Mouse (Mus musculus) heart, postnatal 0 days (tissue): Measurements from ENCODE around the gene Alpk1. TPM values are rescaled to one million over a fixed set of nuclear protein-coding genes. Genes with fewer than 3 reads are reported as not detected.
"Not testable (repeated sequence)": the region's sequence is repeated elsewhere in the genome, so short reads cannot be mapped to it uniquely, and the experiment has no call there.

ENCODE experiments used
- ATAC-seq: fragments of 200-750 bp; cut with Nextera tagmentation; 2 replicates; pipeline ENCODE4 v1.8.0; 2017; ENCODE audit warnings: low read depth, moderate number of reproducible peaks, moderate library complexity; ENCODE audit not compliant: insufficient read depth
- DNase-seq: peaks from one replicate; pipeline ENCODE4 v3.0.0-alpha.2; 2016; ENCODE audit warnings: low spot score
- H3K27ac ChIP-seq: fragments of 300-500 bp; sonication (generic); 2 replicates; pipeline ENCODE4 v1.5.1; 2014; ENCODE audit warnings: low read depth, mild to moderate bottlenecking
- H3K27me3 ChIP-seq: fragments of 300-500 bp; sonication (generic); 2 replicates; pipeline ENCODE4 v1.6.1; 2014; ENCODE audit warnings: low read length, mixed read lengths; ENCODE audit not compliant: control insufficient read depth, insufficient read depth
- H3K36me3 ChIP-seq: fragments of 300-500 bp; sonication (generic); replicated peaks from 2 replicates; pipeline ENCODE4 v1.6.1; 2014; ENCODE audit warnings: low read length, mixed read lengths; ENCODE audit not compliant: control insufficient read depth, insufficient read depth
- H3K4me1 ChIP-seq: fragments of 300-500 bp; sonication (generic); 2 replicates; pipeline ENCODE4 v1.6.1; 2014; ENCODE audit warnings: antibody characterized with exemption; ENCODE audit not compliant: control insufficient read depth, insufficient read depth
- H3K4me2 ChIP-seq: fragments of 300-500 bp; sonication (generic); 2 replicates; pipeline ENCODE4 v1.6.1; 2014; ENCODE audit warnings: low read depth, mild to moderate bottlenecking, low read length, moderate library complexity
- H3K4me3 ChIP-seq: fragments of 300-500 bp; sonication (generic); 2 replicates; pipeline ENCODE4 v1.5.1; 2014; ENCODE audit warnings: low read depth, low read length
- H3K9ac ChIP-seq: fragments of 300-500 bp; sonication (generic); replicated peaks from 2 replicates; pipeline ENCODE4 v1.6.1; 2014; ENCODE audit warnings: low read depth, low read length, mixed read lengths
- H3K9me3 ChIP-seq: fragments of 300-500 bp; sonication (generic); replicated peaks from 2 replicates; pipeline ENCODE4 v1.6.1; 2016; ENCODE audit warnings: low read length; ENCODE audit not compliant: control insufficient read depth
- CTCF ChIP-seq: IDR thresholded peaks from 2 replicates; pipeline ENCODE4 v1.5.1; 2016; ENCODE audit warnings: antibody characterized with exemption, control low read depth, low read depth
- EP300 ChIP-seq: IDR thresholded peaks from 2 replicates; pipeline ENCODE4 v1.6.1; 2016; ENCODE audit warnings: antibody characterized with exemption, low read depth
- WGBS: fragments of 180-500 bp; shearing (Covaris S2); extraction: QIAGEN DNeasy Blood & Tissue Kit; methylation state at CpG from one replicate; pipeline ENCODE4 v1.1.7; 2014; 5-methylcytosine and 5-hydroxymethylcytosine counted together
- polyA plus RNA-seq: library from polyadenylated mRNA; unstranded; fragments of >200 nt; fragmentation: Nextera tagmentation; extraction: Ambion mirVana; gene quantifications from 2 replicates; pipeline ENCODE4 v1.2.1, GENCODE M21; 2015
- total RNA-seq: library from RNA; depleted of rRNA; stranded (reverse); fragments of >200 nt; gene quantifications from 2 replicates; pipeline ENCODE4 v1.2.3, GENCODE M21; 2014; ENCODE audit warnings: low replicate concordance

The Alpk1 gene
- total and polyA plus RNA-seq, 2 experiments from 2014 or later = 0.55 to 1.2 TPM

- Histone ChIP-seq H3K9me3 (no peaks in the 10 kb centered on the region), H3K27me3 (peaks cover 11% of the 10 kb centered on the region; the same call in 1 of the 2 replicates), H3K9ac (peak within 1 kb of the TSS; percentile 59), H3K36me3 (no peaks in the 10 kb centered on the region), H3K4me2 (peak within 1 kb of the TSS; percentile 98), H3K4me1 (no peaks in the 10 kb centered on the region), H3K27ac (peak within 1 kb of the TSS; percentile 23), H3K4me3 (peak within 1 kb of the TSS; percentile 63)
- ATAC-seq (peak; percentile 66), DNase-seq (peak; percentile 16)
- under 1% methylated on average over 44 of the region's 44 CpGs for WGBS
- TF ChIP-seq EP300 (no peak), CTCF (no peak)
Observed at GRCm38 (mm10) chr3:127789500-127790191, 9.3 kb upstream of the Alpk1 start, which contains the start of gene Tifa. Tifa (plus strand) TSS chr3:127789805.

DNA sequence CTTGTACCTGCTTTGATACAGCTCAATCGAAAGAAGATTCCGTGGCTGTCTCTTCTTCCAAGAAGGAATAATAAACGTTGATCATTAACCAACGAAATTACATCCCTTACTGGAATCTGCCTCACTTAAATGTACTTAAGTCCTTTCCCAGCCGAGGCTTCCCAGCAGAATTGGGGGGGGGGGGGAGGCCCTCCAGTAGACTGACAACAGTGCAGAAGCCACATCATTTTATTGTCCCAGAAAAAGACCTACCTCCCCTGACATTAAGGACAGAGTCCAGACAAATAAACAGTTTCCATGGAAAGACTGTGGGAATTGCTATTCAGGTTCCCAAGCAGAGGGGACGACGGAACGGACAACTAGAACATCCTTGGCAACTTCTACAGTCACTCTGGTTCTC lies 8.6 kb upstream of the Alpk1 start:
- no peak overlapping the region for H3K4me3 ChIP-seq
- no peak overlapping the region for H3K9ac ChIP-seq
- no peak for DNase-seq
- H3K36me3 ChIP-seq = no peaks in the 10 kb centered on the region
- no peak overlapping the region for H3K4me2 ChIP-seq
- ATAC-seq = no peak
- no peaks in the 10 kb centered on the region for H3K4me1 ChIP-seq
- no peak for TF ChIP-seq EP300
- TF ChIP-seq CTCF = no peak
- H3K9me3 ChIP-seq = no peaks in the 10 kb centered on the region
- 28% methylated on average over 8 of the region's 8 CpGs for WGBS
- no peak overlapping the region for H3K27ac ChIP-seq
- peaks cover 11% of the 10 kb centered on the region; the same call in 1 of the 2 replicates for H3K27me3 ChIP-seq

- Histone ChIP-seq H3K27me3 (peaks cover 11% of the 10 kb centered on the region; the same call in 1 of the 2 replicates), H3K9me3 (no peaks in the 10 kb centered on the region), H3K4me3 (no peak overlapping the region), H3K27ac (no peak overlapping the region), H3K4me1 (no peaks in the 10 kb centered on the region), H3K9ac (no peak overlapping the region), H3K36me3 (no peaks in the 10 kb centered on the region), H3K4me2 (no peak overlapping the region)
- no peak for ATAC-seq
- WGBS = 53% methylated on average over 7 of the region's 7 CpGs
- no peak for DNase-seq
- TF ChIP-seq CTCF (no peak), EP300 (no peak)
Observed at GRCm38 (mm10) chr3:127788038-127788437, 7.7 kb upstream of the Alpk1 start.

GRCm38 (mm10) chr3:127787032-127787431 lies 6.7 kb upstream of the Alpk1 start:
- Histone ChIP-seq H3K4me2 (no peak overlapping the region), H3K27ac (no peak overlapping the region), H3K4me1 (no peaks in the 10 kb centered on the region), H3K9ac (no peak overlapping the region), H3K27me3 (0 out of 2 replicates have a peak, but pooled peaks cover 8% of the 10 kb centered on the region), H3K36me3 (no peaks in the 10 kb centered on the region), H3K9me3 (no peaks in the 10 kb centered on the region), H3K4me3 (no peak overlapping the region)
- TF ChIP-seq CTCF (no peak), EP300 (no peak)
- no peak for ATAC-seq
- DNase-seq = no peak

GRCm38 (mm10) chr3:127783680-127784079 lies 3.4 kb upstream of the Alpk1 start:
- not testable (repeated sequence) for H3K9me3 ChIP-seq, H3K4me3 ChIP-seq, H3K4me2 ChIP-seq, H3K9ac ChIP-seq, H3K4me1 ChIP-seq, H3K27ac ChIP-seq, ATAC-seq, H3K36me3 ChIP-seq, DNase-seq, H3K27me3 ChIP-seq
- 89% methylated on average over 8 of the region's 8 CpGs for WGBS

GRCm38 (mm10) chr3:127782921-127783320 lies 2.6 kb upstream of the Alpk1 start:
- 0 out of 2 replicates have a peak, but pooled peaks cover 2% of the 10 kb centered on the region for H3K27me3 ChIP-seq
- no peak overlapping the region for H3K27ac ChIP-seq
- DNase-seq = no peak
- no peaks in the 10 kb centered on the region for H3K9me3 ChIP-seq
- H3K4me3 ChIP-seq = no peak overlapping the region
- TF ChIP-seq EP300 (no peak), CTCF (no peak)
- WGBS = 61% methylated on average over 6 of the region's 6 CpGs
- H3K4me2 ChIP-seq = no peak overlapping the region
- ATAC-seq = no peak
- H3K9ac ChIP-seq = no peak overlapping the region
- H3K36me3 ChIP-seq = no peaks in the 10 kb centered on the region
- H3K4me1 ChIP-seq = no peaks in the 10 kb centered on the region; the same call in 1 of the 2 replicates
